Mouse (Mus musculus): ENCODE results near the gene Eya2.

GRCm38 (mm10) chr2:165759421-165759985, 164.7 kb downstream of the Eya2 start:
- TF ChIP-seq CTCF (IDR thresholded peaks at IDR 0.05; ENCODE audit: low read depth, low read length), result no peak
- no peak for TF ChIP-seq POLR2A (IDR thresholded peaks at IDR 0.05; ENCODE audit: extremely low read depth, insufficient read depth, low read length)

All from liver, adult 2 months (tissue).